9 mouse cellular contexts compared by ENCODE assay signal in the genomic region with DNA sequence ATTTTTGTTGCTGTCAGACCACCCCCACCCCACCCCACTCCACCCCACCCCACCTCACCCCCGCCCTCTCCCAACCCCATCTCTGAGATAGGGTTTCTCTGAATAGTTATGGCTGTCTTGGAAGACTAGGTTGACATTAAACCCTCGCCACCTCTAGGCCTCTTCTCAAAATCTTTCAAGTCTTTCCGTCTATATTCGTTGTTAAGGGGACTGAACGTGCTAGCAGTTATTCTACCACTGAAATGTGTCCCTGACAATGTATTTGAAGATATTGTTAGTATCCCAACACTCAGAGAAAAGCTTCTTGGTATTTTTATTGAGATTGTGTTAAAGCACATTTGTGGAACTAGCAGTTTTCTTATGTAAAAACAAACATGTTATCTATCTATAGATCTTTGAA. TPM values are rescaled to one million over a fixed set of nuclear protein-coding genes. Genes with fewer than 3 reads are reported as not detected.
DNase-seq lines count a peak whose midpoint lies in the region; ATAC-seq lines count a peak whose summit lies in the region.
"Had no signal": no experiment of that assay in that cellular context is flagged by ENCODE, and none has a peak within 500 bp of the region (broad histone marks: within the 10 kb centered on the region; RNA-seq: fewer than 3 reads in every experiment).

No protein-coding gene starts in this region.

- peaks cover 15% of the 10 kb centered on the region for H3K4me1 ChIP-seq in lung, embryonic 16.5 days (replicated peaks; ENCODE audit: control insufficient read depth, insufficient read depth, low read length)
- H3K4me1 ChIP-seq in intestine, embryonic 14.5 days (replicated peaks; ENCODE audit: control insufficient read depth, insufficient read depth, low read length), result peaks cover 20% of the 10 kb centered on the region
- peaks cover 10% of the 10 kb centered on the region for H3K4me1 ChIP-seq in neural tube, embryonic 12.5 days

- no peaks in the 10 kb centered on the region for H3K36me3 ChIP-seq in lung, embryonic 16.5 days (ENCODE audit: control insufficient read depth, insufficient read depth, low read length)
- no peaks in the 10 kb centered on the region for H3K36me3 ChIP-seq in intestine, embryonic 14.5 days (ENCODE audit: control insufficient read depth, insufficient read depth, low read length)
- H3K36me3 ChIP-seq in neural tube, embryonic 12.5 days, result no peaks in the 10 kb centered on the region

- no peaks in the 10 kb centered on the region for H3K27me3 ChIP-seq in lung, embryonic 16.5 days (ENCODE audit: control insufficient read depth, insufficient read depth, low read depth, low read length)
- no peaks in the 10 kb centered on the region for H3K27me3 ChIP-seq in intestine, embryonic 14.5 days (replicated peaks; ENCODE audit: control insufficient read depth, insufficient read depth, low read length)
- H3K27me3 ChIP-seq in neural tube, embryonic 12.5 days (replicated peaks), result no peaks in the 10 kb centered on the region

- no peak overlapping the region for H3K9ac ChIP-seq in lung, embryonic 16.5 days (ENCODE audit: low read length)
- no peak overlapping the region for H3K9ac ChIP-seq in intestine, embryonic 14.5 days (ENCODE audit: low read length)
- no peak overlapping the region for H3K9ac ChIP-seq in neural tube, embryonic 12.5 days

- peak overlapping the region; percentile 100; the same call in 1 of the 2 replicates for H3K27ac ChIP-seq in lung, embryonic 16.5 days (ENCODE audit: low read length)
- peak overlapping the region; percentile 97 for H3K27ac ChIP-seq in intestine, embryonic 14.5 days (ENCODE audit: low read depth)
- no peak overlapping the region for H3K27ac ChIP-seq in neural tube, embryonic 12.5 days

- peak overlapping the region; percentile 71; the same call in 1 of the 2 replicates for H3K4me3 ChIP-seq in lung, embryonic 16.5 days (ENCODE audit: low read length)
- no peak overlapping the region; the same call in 1 of the 2 replicates for H3K4me3 ChIP-seq in intestine, embryonic 14.5 days (ENCODE audit: low read depth, low read length)
- H3K4me3 ChIP-seq in neural tube, embryonic 12.5 days, result no peak overlapping the region

- 47% methylated on average over 5 of the region's 5 CpGs for WGBS in lung, embryonic 16.5 days
- WGBS in intestine, embryonic 14.5 days, result 73% methylated on average over 5 of the region's 5 CpGs
- 66% methylated on average over 5 of the region's 5 CpGs for WGBS in neural tube, embryonic 12.5 days

- DNase-seq in lung, postnatal 36 days, result no peak
- peak; percentile 47 for DNase-seq in c-Kit-positive CD71-positive TER-119-positive erythroid progenitor cells, embryonic 14.5 days (ENCODE audit: low spot score)
- DNase-seq in intestine, embryonic 14.5 days (ENCODE audit: low spot score), result no peak
- no peak for DNase-seq in adrenal gland, postnatal 14 days
- DNase-seq in cerebellum, adult 8-10 months, result no peak
- no peak for DNase-seq in Muller cell, postnatal 12 days (ENCODE audit: inconsistent ontology term)

- no peak for ATAC-seq in lung, embryonic 16.5 days (ENCODE audit: low read depth)
- ATAC-seq in intestine, embryonic 14.5 days (replicated peaks; ENCODE audit: low FRiP score, low TSS enrichment, low read depth), result no peak
- no peak for ATAC-seq in neural tube, embryonic 12.5 days (ENCODE audit: low FRiP score, low read depth)

- H3K4me2 ChIP-seq in lung, embryonic 16.5 days (ENCODE audit: low read depth, low read length), result peak overlapping the region; percentile 92
- peak overlapping the region; percentile 62 for H3K4me2 ChIP-seq in intestine, embryonic 14.5 days (ENCODE audit: low read length)
- peak overlapping the region; percentile 97 for H3K4me2 ChIP-seq in neural tube, embryonic 12.5 days (replicated peaks)

- no peaks in the 10 kb centered on the region for H3K9me3 ChIP-seq in lung, embryonic 16.5 days (ENCODE audit: control insufficient read depth, low read length)
- H3K9me3 ChIP-seq in intestine, embryonic 14.5 days (ENCODE audit: control insufficient read depth, low read length), result no peaks in the 10 kb centered on the region
- no peaks in the 10 kb centered on the region for H3K9me3 ChIP-seq in neural tube, embryonic 12.5 days

RNA-seq across cellular contexts. Expression of a gene that starts 2.3 kb away (rescaled TPM):
- 36.9 and 37.8 TPM in 2 replicates for polyA plus RNA-seq in lung, embryonic 16.5 days (2015; fragmentation: Nextera tagmentation; extraction: Ambion mirVana)
- 24.4 and 30.8 TPM in 2 replicates for polyA plus RNA-seq in intestine, embryonic 14.5 days (2014; fragmentation: Nextera tagmentation; extraction: Ambion mirVana)
- polyA plus RNA-seq in neural tube, embryonic 12.5 days (2016; fragmentation: Nextera tagmentation; extraction: Ambion mirVana), result 13.3 and 13.6 TPM in 2 replicates
- 300 and 304 TPM in 2 replicates for total RNA-seq in adrenal gland, postnatal 14 days (2021)

RNA-seq across cellular contexts. Expression of a gene that starts 4.5 kb away (rescaled TPM):
- polyA plus RNA-seq in lung, embryonic 16.5 days (2015; fragmentation: Nextera tagmentation; extraction: Ambion mirVana), result 5.9 and 9.7 TPM in 2 replicates
- 6.9 and 7.9 TPM in 2 replicates for polyA plus RNA-seq in intestine, embryonic 14.5 days (2014; fragmentation: Nextera tagmentation; extraction: Ambion mirVana)
- polyA plus RNA-seq in neural tube, embryonic 12.5 days (2016; fragmentation: Nextera tagmentation; extraction: Ambion mirVana), result 6.8 and 7.4 TPM in 2 replicates
- total RNA-seq in adrenal gland, postnatal 14 days (2021), result 82.5 and 109 TPM in 2 replicates

RNA-seq across cellular contexts. Expression of a gene that starts 5.6 kb away (rescaled TPM):
- polyA plus RNA-seq in lung, embryonic 16.5 days (2015; fragmentation: Nextera tagmentation; extraction: Ambion mirVana), result 4.0 and 4.9 TPM in 2 replicates
- 2.5 and 5.0 TPM in 2 replicates for polyA plus RNA-seq in intestine, embryonic 14.5 days (2014; fragmentation: Nextera tagmentation; extraction: Ambion mirVana)
- 1.3 and 1.7 TPM in 2 replicates for polyA plus RNA-seq in neural tube, embryonic 12.5 days (2016; fragmentation: Nextera tagmentation; extraction: Ambion mirVana)
- 125 and 171 TPM in 2 replicates for total RNA-seq in adrenal gland, postnatal 14 days (2021)

RNA-seq across cellular contexts. Expression of a gene that starts 10.0 kb away (rescaled TPM):
- polyA plus RNA-seq in lung, embryonic 16.5 days (2015; fragmentation: Nextera tagmentation; extraction: Ambion mirVana), result 33.4 and 44.6 TPM in 2 replicates
- polyA plus RNA-seq in intestine, embryonic 14.5 days (2014; fragmentation: Nextera tagmentation; extraction: Ambion mirVana), result 49.6 and 49.8 TPM in 2 replicates
- 28.5 and 44.2 TPM in 2 replicates for polyA plus RNA-seq in neural tube, embryonic 12.5 days (2016; fragmentation: Nextera tagmentation; extraction: Ambion mirVana)
- total RNA-seq in adrenal gland, postnatal 14 days (2021), result 157 and 198 TPM in 2 replicates
- polyA plus RNA-seq: urinary bladder, adult 2 months had no signal

RNA-seq across cellular contexts. Expression of a gene that starts 11.2 kb away (rescaled TPM):
- polyA plus RNA-seq in lung, embryonic 16.5 days (2015; fragmentation: Nextera tagmentation; extraction: Ambion mirVana), result 13.3 and 14.0 TPM in 2 replicates
- polyA plus RNA-seq in intestine, embryonic 14.5 days (2014; fragmentation: Nextera tagmentation; extraction: Ambion mirVana), result 13.9 and 15.5 TPM in 2 replicates
- polyA plus RNA-seq in neural tube, embryonic 12.5 days (2016; fragmentation: Nextera tagmentation; extraction: Ambion mirVana), result 5.8 and 10.0 TPM in 2 replicates
- 247 and 351 TPM in 2 replicates for total RNA-seq in adrenal gland, postnatal 14 days (2021)
